Mouse (Mus musculus): ENCODE data around the gene Kcnq1.

DNA sequence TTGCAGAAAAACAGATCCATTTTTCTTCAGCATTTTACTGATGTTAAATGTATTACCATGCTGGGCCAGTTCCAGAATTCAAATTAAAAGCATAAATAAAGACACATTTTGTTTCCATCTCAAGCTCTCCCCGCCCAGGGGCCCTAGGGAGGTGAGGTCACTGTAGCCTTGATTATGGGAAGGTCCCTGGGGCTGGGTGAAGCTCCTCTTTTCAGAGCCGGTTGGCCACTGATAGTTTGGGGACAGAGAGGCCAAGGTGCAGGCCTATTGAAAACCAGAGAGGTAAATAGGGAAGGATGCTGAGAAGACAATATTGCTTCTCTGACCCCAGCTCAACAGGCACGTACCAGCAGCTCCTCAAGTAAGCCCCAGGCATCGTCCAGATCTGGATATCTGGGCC lies 157.8 kb downstream of the Kcnq1 start:
- no peak for TF ChIP-seq CTCF (conservative IDR thresholded peaks at IDR 0.05; ENCODE audit: low read length)
- no peak for TF ChIP-seq POU5F1 (IDR thresholded peaks at IDR 0.05; ENCODE audit: borderline replicate concordance, low read length)
- no peak for TF ChIP-seq NANOG (IDR thresholded peaks at IDR 0.05; ENCODE audit: borderline replicate concordance, low read length)
